Mouse (Mus musculus) lung, embryonic 15.5 days (tissue): ENCODE measurements around the gene Gemin8. TPM values are rescaled to one million over a fixed set of nuclear protein-coding genes. Genes with fewer than 3 reads are reported as not detected.

Experiments
- ATAC-seq: fragments of 200-750 bp; cut with Nextera tagmentation; 2 replicates; pipeline ENCODE4 v1.8.0; 2017; ENCODE audit warnings: moderate number of reproducible peaks, borderline replicate concordance; ENCODE audit not compliant: low FRiP score, low TSS enrichment; ENCODE audit errors: extremely low read depth
- H3K27ac ChIP-seq: fragments of 300-500 bp; sonication (generic); 2 replicates; pipeline ENCODE4 v1.5.1; 2015; ENCODE audit warnings: moderate library complexity, mild to moderate bottlenecking, inconsistent platforms
- H3K27me3 ChIP-seq: fragments of 300-500 bp; sonication (generic); 2 replicates; pipeline ENCODE4 v1.6.1; 2015; ENCODE audit warnings: inconsistent platforms
- H3K36me3 ChIP-seq: fragments of 300-500 bp; sonication (generic); 2 replicates; pipeline ENCODE4 v1.6.1; 2015; ENCODE audit warnings: inconsistent platforms
- H3K4me1 ChIP-seq: fragments of 300-500 bp; sonication (generic); 2 replicates; pipeline ENCODE4 v1.6.1; 2015; ENCODE audit warnings: inconsistent platforms
- H3K4me2 ChIP-seq: fragments of 300-500 bp; sonication (generic); 2 replicates; pipeline ENCODE4 v1.6.1; 2015; ENCODE audit warnings: inconsistent platforms, mild to moderate bottlenecking, moderate library complexity
- H3K4me3 ChIP-seq: fragments of 300-500 bp; sonication (generic); 2 replicates; pipeline ENCODE4 v1.5.1; 2015; ENCODE audit warnings: mild to moderate bottlenecking, inconsistent platforms
- H3K9ac ChIP-seq: fragments of 300-500 bp; sonication (generic); 2 replicates; pipeline ENCODE4 v1.6.1; 2015; ENCODE audit warnings: inconsistent platforms
- H3K9me3 ChIP-seq: fragments of 300-500 bp; sonication (generic); 2 replicates; pipeline ENCODE4 v1.6.1; 2016; ENCODE audit warnings: inconsistent platforms
- WGBS: fragments of 180-500 bp; shearing (Covaris S2); methylation state at CpG from one replicate; pipeline ENCODE4 v1.1.7; 2015; 5-methylcytosine and 5-hydroxymethylcytosine counted together
- polyA plus RNA-seq: library from polyadenylated mRNA; unstranded; fragments of >200 nt; fragmentation: Nextera tagmentation; extraction: Ambion mirVana; gene quantifications from 2 replicates; pipeline ENCODE4 v1.2.1, GENCODE M21; 2015

Gene Gemin8
- 18.2 and 19.5 TPM in 2 replicates for polyA plus RNA-seq

DNA sequence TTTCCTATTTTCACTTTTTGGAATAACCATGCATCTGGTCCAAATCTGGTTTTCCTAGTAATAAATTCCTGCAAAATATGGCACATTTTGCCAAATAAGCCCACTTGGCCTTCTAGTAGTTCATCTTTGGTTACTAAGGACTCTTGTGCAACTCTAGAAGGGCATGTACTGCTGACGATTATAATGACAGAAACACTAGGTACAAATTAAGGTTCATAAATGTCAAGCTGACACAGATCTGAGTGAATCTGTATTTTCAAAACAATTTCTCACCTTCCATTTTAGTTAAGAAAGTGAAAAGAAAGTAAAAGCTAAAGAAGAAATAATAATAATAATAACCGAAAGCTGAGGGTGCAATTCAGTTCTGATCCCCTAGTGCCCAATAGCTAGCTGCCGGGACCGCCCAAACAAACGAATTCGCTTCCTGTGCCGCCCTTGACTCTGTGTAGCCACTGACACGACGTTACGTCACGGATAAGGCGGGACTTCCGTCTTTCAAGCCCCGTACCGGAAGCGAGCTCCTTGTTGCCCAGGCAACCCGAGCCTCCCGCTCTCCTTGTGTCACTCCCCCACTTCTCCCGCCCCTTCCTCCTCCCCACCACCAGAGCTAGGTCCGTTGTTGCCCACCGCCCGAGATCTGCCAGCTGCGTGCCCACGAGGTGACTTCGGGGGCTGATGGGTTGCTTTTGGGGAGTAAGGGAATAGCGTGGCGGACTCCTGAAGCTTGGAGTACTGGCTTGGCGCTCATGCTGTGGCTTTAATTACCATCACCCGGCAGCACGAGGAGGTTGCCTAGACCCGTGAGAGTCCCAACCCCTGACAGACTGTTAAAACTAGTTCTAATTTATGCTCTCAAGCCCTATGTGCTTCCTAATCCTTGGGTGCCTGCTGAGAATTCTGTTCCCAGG, at the start of gene Gemin8:
Gene Gemin8, plus strand, starts transcription at position 563 of the 908 bp plus-strand sequence.
- H3K36me3 ChIP-seq: no peaks in the 10 kb centered on the region

DNA sequence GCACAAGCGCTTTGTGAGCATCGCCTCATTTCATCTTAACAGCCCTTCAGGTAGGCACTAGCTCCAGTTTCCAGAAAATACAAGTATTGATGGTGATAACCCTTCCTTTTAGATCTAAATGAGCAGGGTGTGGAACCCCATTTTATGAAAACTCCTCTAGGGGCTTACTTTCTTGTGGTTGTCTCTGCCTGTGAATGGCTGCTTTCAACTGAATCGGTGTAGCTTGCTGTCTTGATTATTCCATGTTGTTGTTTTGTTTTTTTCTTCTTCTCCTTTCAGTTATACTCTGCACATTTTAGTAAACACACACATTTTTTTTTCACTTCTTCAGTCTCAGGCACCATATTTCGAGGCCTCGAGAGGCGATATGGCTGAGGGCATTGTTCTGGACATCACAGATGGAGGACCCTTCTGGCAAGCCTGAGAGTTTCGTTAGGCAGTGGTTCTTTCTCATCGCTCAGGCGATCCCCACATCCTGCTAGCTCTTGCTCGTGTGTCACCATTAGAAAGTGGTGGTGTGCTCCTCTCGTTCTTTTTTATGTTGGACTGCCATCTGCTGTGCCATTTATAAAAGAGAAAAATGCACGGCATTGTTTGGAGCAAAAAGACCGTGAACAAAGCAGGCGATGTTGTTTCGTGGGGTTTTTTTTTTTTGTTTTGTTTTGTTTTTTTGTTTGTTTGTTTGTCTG, 23.0 kb upstream of the Gemin8 start:
- ATAC-seq: no peak
- Histone ChIP-seq H3K27ac (no peak overlapping the region), H3K4me1 (no peaks in the 10 kb centered on the region), H3K36me3 (no peaks in the 10 kb centered on the region), H3K27me3 (no peaks in the 10 kb centered on the region), H3K9ac (no peak overlapping the region), H3K4me3 (no peak overlapping the region), H3K9me3 (no peaks in the 10 kb centered on the region), H3K4me2 (no peak overlapping the region)
- 76% methylated on average over 15 of the region's 15 CpGs for WGBS

More for the DNA sequence above, at the start of gene Gemin8:
- no peaks in the 10 kb centered on the region for H3K27me3 ChIP-seq
- H3K4me2 ChIP-seq: peak within 1 kb of the TSS; percentile 53
- H3K9me3 ChIP-seq: no peaks in the 10 kb centered on the region
- ATAC-seq: peak; percentile 98
- H3K4me1 ChIP-seq: peaks cover 11% of the 10 kb centered on the region
- peak within 1 kb of the TSS; percentile 74 for H3K27ac ChIP-seq
- H3K9ac ChIP-seq: peak within 1 kb of the TSS; percentile 47
- WGBS: 16% methylated on average over 31 of the region's 31 CpGs
- peak within 1 kb of the TSS; percentile 57 for H3K4me3 ChIP-seq

DNA sequence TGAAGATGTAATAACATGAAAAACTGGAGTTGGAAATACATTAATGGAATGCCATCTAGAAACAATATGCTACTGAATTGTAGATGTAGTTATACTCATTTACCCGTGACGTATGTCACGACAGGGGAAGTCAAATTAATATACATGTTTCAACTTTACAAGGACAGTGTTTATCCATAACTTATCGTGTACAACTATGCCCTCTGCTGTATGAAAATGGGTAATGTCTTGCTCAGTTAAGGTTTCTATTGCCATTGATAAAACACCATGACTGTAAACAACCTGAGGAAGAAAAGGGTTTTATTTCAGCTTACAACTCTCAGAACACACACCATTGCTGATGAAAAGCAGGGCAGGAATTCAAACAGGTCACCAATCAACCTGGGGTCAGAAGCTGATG, 7.5 kb upstream of the Gemin8 start:
- Histone ChIP-seq H3K27ac (no peak overlapping the region), H3K4me2 (no peak overlapping the region)

DNA sequence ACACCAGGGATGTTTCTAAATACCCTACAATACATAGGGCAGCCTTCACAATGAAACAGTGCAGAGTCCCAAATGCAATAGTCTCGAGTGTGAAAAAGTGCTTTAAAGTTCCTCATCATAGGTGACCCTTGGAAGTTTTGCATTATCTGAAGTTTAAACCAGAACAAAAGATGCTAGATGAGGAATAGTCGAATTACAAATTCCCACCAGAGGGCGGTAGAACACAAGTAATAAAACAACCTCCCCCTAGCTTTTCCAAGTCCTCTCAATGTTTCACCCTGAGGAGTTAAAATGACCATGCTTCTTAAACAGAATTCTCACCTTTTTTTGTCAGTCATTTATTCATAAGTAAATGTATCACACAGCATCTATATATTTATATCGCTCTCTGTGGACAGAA, 2.9 kb upstream of the Gemin8 start:
- ATAC-seq: no peak
- no peak overlapping the region for H3K9ac ChIP-seq
- H3K27ac ChIP-seq: no peak overlapping the region
- no peak overlapping the region for H3K4me3 ChIP-seq
- WGBS: 5% methylated on average over 4 of the region's 4 CpGs
- H3K4me1 ChIP-seq: peaks cover 3% of the 10 kb centered on the region; the same call in 1 of the 2 replicates
- no peaks in the 10 kb centered on the region for H3K9me3 ChIP-seq
- H3K4me2 ChIP-seq: no peak overlapping the region
- no peaks in the 10 kb centered on the region for H3K36me3 ChIP-seq
- no peaks in the 10 kb centered on the region for H3K27me3 ChIP-seq

More for the DNA sequence above, 7.5 kb upstream of the Gemin8 start:
- H3K27me3 ChIP-seq: no peaks in the 10 kb centered on the region
- no peak overlapping the region for H3K9ac ChIP-seq
- no peak for ATAC-seq
- no peak overlapping the region for H3K4me3 ChIP-seq
- WGBS: 50% methylated on average over 4 of the region's 4 CpGs
- no peaks in the 10 kb centered on the region for H3K36me3 ChIP-seq
- no peaks in the 10 kb centered on the region for H3K9me3 ChIP-seq
- H3K4me1 ChIP-seq: no peaks in the 10 kb centered on the region

DNA sequence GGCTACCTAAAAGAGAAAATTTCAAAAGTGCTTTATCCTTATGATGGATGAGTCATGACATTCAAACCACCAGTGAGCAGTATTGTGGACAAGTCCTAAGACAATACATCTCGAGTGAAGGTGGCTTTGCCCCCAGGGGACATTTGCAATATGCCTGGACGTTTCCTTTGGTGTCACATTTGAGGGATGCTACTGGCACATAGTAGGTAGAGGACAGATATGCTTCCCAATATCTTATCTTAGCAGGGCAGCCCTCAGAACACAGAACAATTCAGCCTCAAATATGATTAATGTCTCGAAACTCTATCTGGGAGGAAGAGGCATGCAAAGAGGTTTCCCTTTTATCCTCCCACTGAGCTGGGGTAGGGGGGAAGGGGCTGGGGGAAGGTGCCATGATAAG, 2.3 kb upstream of the Gemin8 start:
- 37% methylated on average over 3 of the region's 3 CpGs for WGBS
- Histone ChIP-seq H3K27ac (no peak overlapping the region), H3K27me3 (no peaks in the 10 kb centered on the region), H3K9me3 (no peaks in the 10 kb centered on the region), H3K4me1 (peaks cover 9% of the 10 kb centered on the region), H3K36me3 (no peaks in the 10 kb centered on the region), H3K4me3 (no peak overlapping the region), H3K9ac (no peak overlapping the region), H3K4me2 (no peak overlapping the region)
- ATAC-seq: no peak

DNA sequence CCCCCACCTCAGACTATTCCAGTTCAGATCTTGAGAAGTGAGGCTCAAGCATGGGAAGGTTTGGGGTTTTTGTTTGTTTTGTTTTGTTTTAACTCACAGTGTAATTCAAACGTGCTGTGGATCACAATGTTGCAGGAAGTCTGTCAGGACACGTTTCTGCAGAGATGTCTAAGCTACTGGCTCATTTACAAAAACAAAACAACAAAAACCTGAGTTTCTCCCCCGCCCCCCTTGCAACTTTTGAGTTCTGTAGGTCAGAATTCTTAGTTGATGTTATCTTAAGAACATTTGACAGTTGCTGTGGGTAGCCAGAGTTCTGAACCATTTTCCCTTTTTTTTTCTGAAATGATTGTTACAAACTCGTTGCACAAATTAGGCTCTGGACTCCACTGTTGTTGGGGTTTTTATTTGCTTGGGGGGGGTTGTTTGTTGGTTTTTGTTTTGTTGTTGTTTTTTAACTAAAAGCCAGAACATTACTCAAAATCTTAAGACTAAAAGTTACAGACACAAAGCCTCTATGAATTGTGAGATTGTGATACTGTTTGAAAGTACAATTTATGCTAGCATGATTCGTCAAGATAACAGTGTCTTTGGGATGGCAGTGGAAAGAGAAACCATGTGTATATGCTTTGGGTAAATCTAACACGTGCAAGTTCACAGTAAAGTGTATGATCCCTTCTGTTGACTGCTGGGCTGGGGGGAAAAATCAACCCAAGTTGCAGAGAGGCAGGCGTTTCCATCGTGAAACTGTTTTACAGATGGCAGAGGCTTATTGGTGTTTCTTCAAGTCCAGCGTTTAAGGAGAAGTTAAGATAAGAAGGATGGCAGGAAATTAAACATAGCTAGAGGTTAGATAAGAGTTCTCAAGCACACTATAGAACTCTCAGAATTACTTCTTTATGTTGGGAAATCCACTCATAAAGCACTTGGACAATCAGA, 815 bp downstream of the Gemin8 start:
- peak overlapping the region; percentile 57 for H3K4me3 ChIP-seq
- 15% methylated on average over 9 of the region's 9 CpGs for WGBS
- no peaks in the 10 kb centered on the region for H3K36me3 ChIP-seq
- H3K4me1 ChIP-seq: peaks cover 11% of the 10 kb centered on the region
- no peaks in the 10 kb centered on the region for H3K27me3 ChIP-seq
- no peaks in the 10 kb centered on the region for H3K9me3 ChIP-seq
- peak overlapping the region; percentile 47 for H3K9ac ChIP-seq
- H3K4me2 ChIP-seq: peak overlapping the region; percentile 53
- ATAC-seq: no peak
- H3K27ac ChIP-seq: peak overlapping the region; percentile 74

DNA sequence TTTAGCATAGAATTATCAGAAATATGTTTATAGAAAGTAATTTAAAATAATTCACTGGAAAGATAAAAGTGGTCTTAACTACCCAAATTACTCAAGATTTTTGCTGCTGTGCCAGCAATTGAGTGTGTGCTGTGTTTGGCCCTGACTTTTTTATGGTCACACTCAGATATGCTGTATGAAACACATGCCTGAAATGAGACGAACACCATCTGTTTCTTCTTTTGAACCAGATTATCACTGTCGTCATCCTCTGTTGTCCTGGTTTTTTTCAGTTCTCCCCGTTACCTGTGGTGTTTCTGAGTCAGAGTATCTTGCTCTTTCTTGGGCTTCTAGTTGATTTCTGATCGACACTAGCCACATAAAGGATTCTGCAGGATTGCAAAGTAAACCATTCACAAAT, 1.8 kb downstream of the Gemin8 start:
- H3K27me3 ChIP-seq: no peaks in the 10 kb centered on the region
- no peak for ATAC-seq
- no peak overlapping the region for H3K9ac ChIP-seq
- H3K4me3 ChIP-seq: peak overlapping the region; percentile 9; the same call in 1 of the 2 replicates
- H3K4me2 ChIP-seq: peak overlapping the region; percentile 30; the same call in 1 of the 2 replicates
- H3K36me3 ChIP-seq: no peaks in the 10 kb centered on the region
- peak overlapping the region; percentile 74 for H3K27ac ChIP-seq
- peaks cover 11% of the 10 kb centered on the region for H3K4me1 ChIP-seq
- H3K9me3 ChIP-seq: no peaks in the 10 kb centered on the region
- WGBS: 29% methylated on average over 4 of the region's 4 CpGs

DNA sequence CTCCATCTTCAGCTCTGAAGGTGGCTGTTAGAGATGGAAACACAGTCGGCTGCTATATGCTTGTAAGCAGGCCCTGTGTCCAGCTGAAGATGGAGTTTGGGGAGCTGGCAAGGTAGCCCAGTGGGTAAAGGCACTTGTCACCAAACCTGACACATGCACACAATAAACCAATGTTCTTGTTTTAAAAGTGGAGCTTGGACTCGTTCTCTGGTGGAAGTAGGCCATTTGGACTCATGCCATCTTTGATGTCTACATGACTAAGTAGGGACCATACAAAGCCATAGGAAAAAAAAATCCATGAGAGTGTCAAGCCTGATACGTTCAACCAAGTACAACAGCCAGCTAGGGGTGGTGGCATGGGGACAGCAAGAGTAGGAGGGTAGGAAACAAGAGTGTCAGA, 2.4 kb downstream of the Gemin8 start:
- H3K36me3 ChIP-seq: no peaks in the 10 kb centered on the region

DNA sequence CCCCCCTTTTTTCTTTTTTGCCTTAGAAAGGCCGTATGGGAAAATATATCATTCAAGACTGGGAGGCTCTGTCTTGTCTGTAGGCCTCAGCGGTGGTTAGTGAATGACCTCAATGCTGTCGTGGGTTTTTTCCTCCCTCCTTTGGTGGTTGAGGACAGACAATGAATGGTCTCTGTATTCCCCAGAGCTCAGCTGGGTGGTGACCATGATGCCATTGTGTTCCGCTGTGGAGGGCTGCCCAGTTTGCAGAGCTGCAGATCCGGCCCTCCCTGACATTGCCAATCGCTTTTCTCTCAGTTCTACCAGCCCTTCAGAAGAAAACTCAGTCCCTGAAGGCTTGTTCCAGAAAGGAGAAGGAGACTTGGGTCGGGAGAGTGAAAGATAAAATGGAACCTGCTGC, 3.5 kb downstream of the Gemin8 start:
- no peaks in the 10 kb centered on the region for H3K9me3 ChIP-seq
- peaks cover 11% of the 10 kb centered on the region for H3K4me1 ChIP-seq
- ATAC-seq: no peak
- WGBS: 69% methylated on average over 7 of the region's 7 CpGs
- H3K36me3 ChIP-seq: no peaks in the 10 kb centered on the region
- H3K4me2 ChIP-seq: no peak overlapping the region
- H3K27ac ChIP-seq: no peak overlapping the region
- no peak overlapping the region for H3K9ac ChIP-seq
- no peaks in the 10 kb centered on the region for H3K27me3 ChIP-seq
- H3K4me3 ChIP-seq: no peak overlapping the region

More for the DNA sequence above, 2.4 kb downstream of the Gemin8 start:
- Histone ChIP-seq H3K4me3 (peak overlapping the region; percentile 9; the same call in 1 of the 2 replicates), H3K4me1 (peaks cover 11% of the 10 kb centered on the region), H3K4me2 (peak overlapping the region; percentile 30; the same call in 1 of the 2 replicates), H3K9me3 (no peaks in the 10 kb centered on the region), H3K27me3 (no peaks in the 10 kb centered on the region), H3K27ac (peak overlapping the region; percentile 61), H3K9ac (no peak overlapping the region)
- ATAC-seq: peak; percentile 11; the same call in 1 of the 2 replicates
- WGBS: 41% methylated on average over 3 of the region's 3 CpGs

DNA sequence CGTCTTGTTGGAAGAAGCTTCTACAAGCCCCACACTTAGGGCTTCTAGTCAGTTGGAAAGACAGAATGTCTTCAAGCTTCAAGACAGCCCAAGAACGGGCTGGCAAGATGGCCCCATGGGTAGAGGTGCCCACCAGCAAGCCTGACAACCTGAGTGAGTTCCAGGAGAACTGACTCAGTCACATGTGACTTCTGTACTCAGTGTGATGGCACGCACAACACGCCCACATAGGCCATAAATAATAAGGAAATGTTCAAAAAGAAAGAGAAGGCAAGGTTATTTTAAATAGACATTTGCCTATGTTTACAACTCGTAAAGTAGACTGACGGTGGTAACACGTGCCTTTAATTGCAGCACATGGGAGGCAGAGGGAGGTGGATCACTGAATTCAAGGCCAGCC, 7.7 kb downstream of the Gemin8 start:
- Histone ChIP-seq H3K4me3 (no peak overlapping the region), H3K4me1 (peaks cover 2% of the 10 kb centered on the region; the same call in 1 of the 2 replicates), H3K27ac (no peak overlapping the region), H3K27me3 (no peaks in the 10 kb centered on the region), H3K36me3 (no peaks in the 10 kb centered on the region), H3K4me2 (no peak overlapping the region), H3K9ac (no peak overlapping the region), H3K9me3 (no peaks in the 10 kb centered on the region)
- WGBS: 85% methylated on average over 7 of the region's 7 CpGs
- ATAC-seq: no peak

DNA sequence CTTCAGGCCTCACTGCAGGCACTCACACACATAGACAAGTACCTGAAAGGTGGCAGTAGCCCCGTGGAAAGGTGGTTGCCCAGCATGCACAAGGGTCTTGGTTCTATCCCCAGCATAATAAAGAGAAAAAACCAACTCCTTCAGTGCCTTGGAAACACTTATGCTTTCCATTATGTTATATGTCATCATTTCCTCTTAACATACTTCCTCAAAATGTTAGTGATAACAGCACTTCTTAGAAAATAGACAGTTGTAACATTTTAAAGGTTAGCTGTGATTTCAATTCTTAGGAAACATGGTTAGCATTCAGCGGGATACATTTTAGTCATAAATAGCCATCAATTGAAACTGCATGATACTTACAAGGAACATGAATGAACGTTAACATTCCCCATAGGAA, 12.8 kb downstream of the Gemin8 start:
- no peak overlapping the region for H3K4me3 ChIP-seq
- no peak overlapping the region for H3K27ac ChIP-seq
- no peaks in the 10 kb centered on the region; the same call in 1 of the 2 replicates for H3K27me3 ChIP-seq
- ATAC-seq: no peak
- no peak overlapping the region for H3K9ac ChIP-seq
- no peaks in the 10 kb centered on the region for H3K9me3 ChIP-seq
- H3K36me3 ChIP-seq: no peaks in the 10 kb centered on the region
- no peaks in the 10 kb centered on the region for H3K4me1 ChIP-seq
- no peak overlapping the region for H3K4me2 ChIP-seq
- 80% methylated on average over 3 of the region's 3 CpGs for WGBS
